Mouse (Mus musculus) C2C12 (cell line): ENCODE measurements around the gene Aff3.

Source experiments
- CEBPB ChIP-seq: IDR thresholded peaks from one replicate; pipeline ENCODE4 v1.6.1; 2011; ENCODE audit warnings: low read depth, mild to moderate bottlenecking, control low read depth, moderate library complexity
- CTCF ChIP-seq: IDR thresholded peaks from one replicate; pipeline ENCODE4 v1.5.1; 2011; ENCODE audit not compliant: control insufficient read depth, insufficient read depth, insufficient read length
- FOSL1 ChIP-seq: IDR thresholded peaks from one replicate; pipeline ENCODE4 v1.8.0; 2011; ENCODE audit warnings: mild to moderate bottlenecking, low read length; ENCODE audit not compliant: poor library complexity, insufficient read depth, severe bottlenecking
- MAX ChIP-seq: IDR thresholded peaks from one replicate; pipeline ENCODE4 v1.6.1; 2011; ENCODE audit warnings: mild to moderate bottlenecking, control low read depth
- MYOD1 ChIP-seq: IDR thresholded peaks from one replicate; pipeline ENCODE4 v1.6.1; 2011; ENCODE audit warnings: low read depth; ENCODE audit not compliant: control insufficient read depth, insufficient read length
- MYOG ChIP-seq: IDR thresholded peaks from one replicate; pipeline ENCODE4 v1.6.1; 2011; ENCODE audit not compliant: control insufficient read depth, insufficient read length; ENCODE audit errors: extremely low read depth
- USF1 ChIP-seq: IDR thresholded peaks from one replicate; pipeline ENCODE4 v1.6.1; 2011; ENCODE audit warnings: low read depth, mild to moderate bottlenecking, control low read depth, moderate library complexity

DNA sequence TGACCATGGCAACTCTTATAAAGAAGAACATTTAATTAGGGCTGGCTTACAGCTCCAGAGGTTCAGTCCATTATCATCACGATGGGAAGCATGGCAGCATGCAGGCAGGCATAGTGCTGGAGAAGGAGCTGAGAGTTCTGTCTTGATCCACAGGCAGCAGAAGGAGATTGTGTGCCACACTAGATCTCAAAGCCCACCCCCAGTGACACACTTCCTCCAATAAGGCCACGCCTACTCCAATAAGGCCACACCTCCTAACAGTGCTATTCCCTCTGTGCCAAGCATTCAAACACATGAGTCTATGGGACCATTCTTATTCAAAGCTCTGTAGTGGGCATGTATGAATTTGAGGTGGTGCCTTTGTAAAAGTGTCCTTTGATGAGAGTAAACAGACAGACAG, 523.8 kb downstream of the Aff3 start:
- TF ChIP-seq CTCF (no peak), MAX (no peak), MYOG (no peak), MYOD1 (no peak), USF1 (no peak), FOSL1 (no peak), CEBPB (no peak)
